Mouse (Mus musculus): ENCODE results near the gene Olfr533. TPM values are rescaled to one million over a fixed set of nuclear protein-coding genes. Genes with fewer than 3 reads are reported as not detected.

Olfr533 gene
- polyA plus RNA-seq, 1 experiment from 2014 or later: not detected

Other genes with a start within 250 kb of the Olfr533 start
- gene Cd163l1, start 245.1 kb upstream of the Olfr533 start, polyA plus RNA-seq (2015; fragmentation: Nextera tagmentation; extraction: Ambion mirVana): 0.04 TPM in 1 of 2 replicates, not detected in the other
- gene 5830411N06Rik, start 216.1 kb upstream of the Olfr533 start, polyA plus RNA-seq (2015; fragmentation: Nextera tagmentation; extraction: Ambion mirVana): not detected in 2 replicates
- not detected in 2 replicates for gene Olfr525, start 142.5 kb upstream of the Olfr533 start, polyA plus RNA-seq (2015; fragmentation: Nextera tagmentation; extraction: Ambion mirVana)
- not detected in 2 replicates for gene Olfr527, start 129.4 kb upstream of the Olfr533 start, polyA plus RNA-seq (2015; fragmentation: Nextera tagmentation; extraction: Ambion mirVana)
- gene Olfr60, start 101.7 kb upstream of the Olfr533 start, polyA plus RNA-seq (2015; fragmentation: Nextera tagmentation; extraction: Ambion mirVana): not detected in 2 replicates
- gene Olfr530, start 87.0 kb upstream of the Olfr533 start, polyA plus RNA-seq (2015; fragmentation: Nextera tagmentation; extraction: Ambion mirVana): not detected in 2 replicates
- gene Olfr531, start 60.5 kb upstream of the Olfr533 start, polyA plus RNA-seq (2015; fragmentation: Nextera tagmentation; extraction: Ambion mirVana): not detected in 2 replicates
- not detected in 2 replicates for gene Olfr532, start 41.7 kb upstream of the Olfr533 start, polyA plus RNA-seq (2015; fragmentation: Nextera tagmentation; extraction: Ambion mirVana)
- gene Olfr535, start 20.8 kb downstream of the Olfr533 start, polyA plus RNA-seq (2015; fragmentation: Nextera tagmentation; extraction: Ambion mirVana): not detected in 2 replicates
- not detected in 2 replicates for gene Olfr536, start 44.0 kb downstream of the Olfr533 start, polyA plus RNA-seq (2015; fragmentation: Nextera tagmentation; extraction: Ambion mirVana)
- not detected in 2 replicates for gene Olfr538, start 104.5 kb downstream of the Olfr533 start, polyA plus RNA-seq (2015; fragmentation: Nextera tagmentation; extraction: Ambion mirVana)
- gene Olfr46, start 137.9 kb downstream of the Olfr533 start, polyA plus RNA-seq (2015; fragmentation: Nextera tagmentation; extraction: Ambion mirVana): not detected in 2 replicates
- not detected in 2 replicates for gene Olfr61, start 165.6 kb downstream of the Olfr533 start, polyA plus RNA-seq (2015; fragmentation: Nextera tagmentation; extraction: Ambion mirVana)
- gene Olfr53, start 183.1 kb downstream of the Olfr533 start, polyA plus RNA-seq (2015; fragmentation: Nextera tagmentation; extraction: Ambion mirVana): not detected in 2 replicates
- gene Olfr539, start 196.6 kb downstream of the Olfr533 start, polyA plus RNA-seq (2015; fragmentation: Nextera tagmentation; extraction: Ambion mirVana): not detected in 2 replicates
- not detected in 2 replicates for gene Olfr45, start 218.6 kb downstream of the Olfr533 start, polyA plus RNA-seq (2015; fragmentation: Nextera tagmentation; extraction: Ambion mirVana)
- not detected in 2 replicates for gene Olfr541, start 233.9 kb downstream of the Olfr533 start, polyA plus RNA-seq (2015; fragmentation: Nextera tagmentation; extraction: Ambion mirVana)

All from kidney, embryonic 16.5 days (tissue).